Mouse (Mus musculus) heart, embryonic 14.5 days (tissue): ENCODE data around the gene Atp6v0a1. TPM values are rescaled to one million over a fixed set of nuclear protein-coding genes. Genes with fewer than 3 reads are reported as not detected.

Experiments used
- ATAC-seq: fragments of 200-750 bp; cut with Nextera tagmentation; 2 replicates; pipeline ENCODE4 v1.8.0; 2017; ENCODE audit warnings: low read depth, moderate TSS enrichment; ENCODE audit not compliant: insufficient number of reproducible peaks, insufficient read depth, low FRiP score
- H3K27ac ChIP-seq, 2 experiments: fragments of 200-500 bp in 1 of 2; fragments of 300-500 bp in 1 of 2; sonication (generic) in 1 of 2; replicated peaks in 1 of 2; 2 replicates each; pipeline ENCODE4 v1.5.1; 2012 to 2014; ENCODE audit warnings: low read depth in 2 of 2, low read length in 2 of 2, control low read depth in 1 of 2, mild to moderate bottlenecking in 1 of 2, mixed read lengths in 1 of 2; ENCODE audit not compliant: control insufficient read depth in 1 of 2, insufficient read depth in 1 of 2
- H3K27me3 ChIP-seq: fragments of 300-500 bp; sonication (generic); 2 replicates; pipeline ENCODE4 v1.6.1; 2014; ENCODE audit warnings: mild to moderate bottlenecking, low read length, control low read depth; ENCODE audit not compliant: control insufficient read depth, insufficient read depth
- H3K36me3 ChIP-seq: fragments of 300-500 bp; sonication (generic); 2 replicates; pipeline ENCODE4 v1.6.1; 2014; ENCODE audit warnings: mild to moderate bottlenecking, control low read depth, low read length, mixed read lengths; ENCODE audit not compliant: control insufficient read depth, insufficient read depth
- H3K4me1 ChIP-seq, 2 experiments: fragments of 200-500 bp in 1 of 2; fragments of 300-500 bp in 1 of 2; sonication (generic) in 1 of 2; 2 replicates each; pipeline ENCODE4 v1.6.1; 2012 to 2014; ENCODE audit warnings: low read length in 2 of 2, control low read depth in 1 of 2, mixed read lengths in 1 of 2; ENCODE audit not compliant: control insufficient read depth in 2 of 2, insufficient read depth in 2 of 2
- H3K4me2 ChIP-seq: fragments of 300-500 bp; sonication (generic); 2 replicates; pipeline ENCODE4 v1.6.1; 2014; ENCODE audit warnings: mild to moderate bottlenecking, low read length
- H3K4me3 ChIP-seq, 2 experiments: fragments of 200-500 bp in 1 of 2; fragments of 300-500 bp in 1 of 2; sonication (generic) in 1 of 2; 2 replicates each; pipeline ENCODE4 v1.5.1; 2012 to 2014; ENCODE audit warnings: low read length in 2 of 2, mild to moderate bottlenecking in 2 of 2, control low read depth in 1 of 2, low read depth in 1 of 2, moderate library complexity in 1 of 2; ENCODE audit not compliant: control insufficient read depth in 1 of 2, insufficient read depth in 1 of 2
- H3K9ac ChIP-seq: fragments of 300-500 bp; sonication (generic); 2 replicates; pipeline ENCODE4 v1.6.1; 2014; ENCODE audit warnings: mild to moderate bottlenecking, low read length
- H3K9me3 ChIP-seq: fragments of 300-500 bp; sonication (generic); 2 replicates; pipeline ENCODE4 v1.6.1; 2016; ENCODE audit warnings: low read length, control low read depth; ENCODE audit not compliant: control insufficient read depth
- WGBS: fragments of 180-500 bp; shearing (Covaris S2); extraction: QIAGEN DNeasy Blood & Tissue Kit; methylation state at CpG from one replicate; pipeline ENCODE4 v1.1.7; 2014; 5-methylcytosine and 5-hydroxymethylcytosine counted together
- polyA plus RNA-seq: library from polyadenylated mRNA; unstranded; fragments of >200 nt; fragmentation: Nextera tagmentation; extraction: Ambion mirVana; gene quantifications from 2 replicates; pipeline ENCODE4 v1.2.1, GENCODE M21; 2014

Atp6v0a1 gene
- polyA plus RNA-seq, 1 experiment from 2014 or later = 57.2 TPM

- Histone ChIP-seq H3K27me3 (no peaks in the 10 kb centered on the region), H3K9me3 (no peaks in the 10 kb centered on the region), H3K4me2 (peak within 1 kb of the TSS; percentile 71), H3K9ac (peak within 1 kb of the TSS; percentile 98), H3K36me3 (peaks cover 13% of the 10 kb centered on the region), H3K4me1 (peaks cover 33 to 45% of the 10 kb centered on the region in 2 experiments), H3K4me3 (peak within 1 kb of the TSS; percentile 77 to 93), H3K27ac (peak within 1 kb of the TSS; percentile 98)
- peak; percentile 91 for ATAC-seq
- under 1% methylated on average over 20 of the region's 20 CpGs for WGBS
These were observed 38.7 kb upstream of the Atp6v0a1 start, which contains the start of gene Cavin1 for GRCm38 (mm10) chr11:100970557-100970937. TSS of gene Cavin1 (minus strand) at chr11:100970887.

DNA sequence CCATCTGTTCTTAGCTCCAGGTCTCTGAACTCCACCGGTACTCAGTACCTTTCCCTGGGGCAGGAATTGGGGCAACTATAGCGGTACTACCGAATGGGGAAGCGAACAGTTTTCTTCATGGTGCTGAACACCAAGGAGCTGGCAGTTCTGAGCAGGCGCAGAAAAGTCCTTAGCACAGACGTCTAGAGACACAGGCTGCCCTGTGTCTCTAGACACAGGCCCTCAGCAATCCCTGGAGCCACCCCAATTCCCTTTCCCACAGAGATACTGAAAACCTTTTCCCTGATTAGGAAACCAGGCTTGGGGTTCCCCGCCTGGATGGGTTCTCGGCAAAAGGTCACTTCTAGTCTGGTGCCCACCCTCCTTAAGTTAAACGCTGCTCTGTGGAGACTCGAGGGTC lies 37.8 kb upstream of the Atp6v0a1 start:
- Histone ChIP-seq H3K4me1 (peaks cover 24 to 36% of the 10 kb centered on the region in 2 experiments), H3K4me2 (peak overlapping the region; percentile 71), H3K4me3 (peak overlapping the region in 1 of 2 experiments; percentile 93; a peak in 2 of 4 replicates), H3K9ac (peak overlapping the region; percentile 98), H3K27me3 (no peaks in the 10 kb centered on the region), H3K9me3 (no peaks in the 10 kb centered on the region), H3K27ac (peak overlapping the region; percentile 98; a peak in 3 of 4 replicates), H3K36me3 (peaks cover 4% of the 10 kb centered on the region)
- ATAC-seq = no peak
- WGBS = 71% methylated on average over 10 of the region's 10 CpGs

- Histone ChIP-seq H3K4me3 (no peak overlapping the region), H3K9me3 (no peaks in the 10 kb centered on the region), H3K4me2 (no peak overlapping the region), H3K27ac (no peak overlapping the region), H3K36me3 (no peaks in the 10 kb centered on the region), H3K9ac (no peak overlapping the region), H3K27me3 (no peaks in the 10 kb centered on the region), H3K4me1 (peaks cover 9 to 18% of the 10 kb centered on the region in 2 experiments)
- 82% methylated on average over 7 of the region's 7 CpGs for WGBS
- no peak for ATAC-seq
These were observed 36.0 kb upstream of the Atp6v0a1 start for GRCm38 (mm10) chr11:100973245-100973644.

GRCm38 (mm10) chr11:100974381-100974970 lies 34.8 kb upstream of the Atp6v0a1 start:
- Histone ChIP-seq H3K4me3 (no peak overlapping the region), H3K27me3 (no peaks in the 10 kb centered on the region), H3K27ac (no peak overlapping the region), H3K4me1 (peaks cover 11 to 20% of the 10 kb centered on the region in 2 experiments), H3K4me2 (no peak overlapping the region), H3K36me3 (no peaks in the 10 kb centered on the region), H3K9me3 (no peaks in the 10 kb centered on the region), H3K9ac (no peak overlapping the region)
- 66% methylated on average over 14 of the region's 14 CpGs for WGBS
- no peak for ATAC-seq

DNA sequence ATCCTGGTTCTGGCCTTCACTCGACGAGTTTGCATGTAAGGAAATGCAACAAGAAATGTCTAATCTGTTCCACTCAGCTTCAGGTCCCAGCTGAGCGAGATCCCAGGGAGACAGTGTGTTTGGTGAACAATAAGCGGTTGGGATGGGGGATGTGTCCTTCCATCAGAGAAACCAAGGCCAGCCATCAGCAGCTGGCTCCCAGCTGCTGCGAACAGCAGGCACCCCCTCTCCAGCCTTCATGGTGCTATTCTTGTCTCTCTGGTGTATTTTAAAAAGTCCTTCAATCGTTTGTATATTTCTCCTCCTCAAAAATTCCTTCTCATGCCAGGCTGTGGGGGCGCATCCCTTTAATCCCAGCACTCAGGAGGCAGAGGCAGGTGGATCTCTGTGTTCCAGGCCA lies 34.0 kb upstream of the Atp6v0a1 start:
- Histone ChIP-seq H3K27me3 (no peaks in the 10 kb centered on the region), H3K36me3 (no peaks in the 10 kb centered on the region), H3K4me3 (no peak overlapping the region), H3K27ac (peak overlapping the region in 1 of 2 experiments; percentile 10; a peak in 1 of 4 replicates), H3K9me3 (no peaks in the 10 kb centered on the region), H3K9ac (no peak overlapping the region), H3K4me2 (no peak overlapping the region), H3K4me1 (peaks cover 15 to 25% of the 10 kb centered on the region in 2 experiments)
- no peak for ATAC-seq
- 48% methylated on average over 7 of the region's 7 CpGs for WGBS

- H3K4me2 ChIP-seq = peak overlapping the region; percentile 37
- peak overlapping the region; percentile 80 to 88 for H3K27ac ChIP-seq
- no peaks in the 10 kb centered on the region for H3K36me3 ChIP-seq
- H3K9me3 ChIP-seq = no peaks in the 10 kb centered on the region
- 40% methylated on average over 8 of the region's 8 CpGs for WGBS
- H3K4me3 ChIP-seq = no peak overlapping the region
- peaks cover 13 to 22% of the 10 kb centered on the region in 2 experiments for H3K4me1 ChIP-seq
- no peaks in the 10 kb centered on the region for H3K27me3 ChIP-seq
- ATAC-seq = peak; percentile 74; the same call in 1 of the 2 replicates
- peak overlapping the region; percentile 46 for H3K9ac ChIP-seq
These were observed 29.4 kb upstream of the Atp6v0a1 start for GRCm38 (mm10) chr11:100979887-100980286.

- no peak overlapping the region for H3K4me3 ChIP-seq
- ATAC-seq = no peak
- H3K27ac ChIP-seq = peak overlapping the region; percentile 80 to 88
- no peaks in the 10 kb centered on the region for H3K9me3 ChIP-seq
- no peak overlapping the region for H3K9ac ChIP-seq
- WGBS = 69% methylated on average over 1 of the region's 1 CpGs
- H3K4me1 ChIP-seq = peaks cover 13 to 22% of the 10 kb centered on the region in 2 experiments
- H3K27me3 ChIP-seq = no peaks in the 10 kb centered on the region
- no peaks in the 10 kb centered on the region for H3K36me3 ChIP-seq
- H3K4me2 ChIP-seq = no peak overlapping the region
These were observed 28.8 kb upstream of the Atp6v0a1 start for GRCm38 (mm10) chr11:100980438-100980837.

DNA sequence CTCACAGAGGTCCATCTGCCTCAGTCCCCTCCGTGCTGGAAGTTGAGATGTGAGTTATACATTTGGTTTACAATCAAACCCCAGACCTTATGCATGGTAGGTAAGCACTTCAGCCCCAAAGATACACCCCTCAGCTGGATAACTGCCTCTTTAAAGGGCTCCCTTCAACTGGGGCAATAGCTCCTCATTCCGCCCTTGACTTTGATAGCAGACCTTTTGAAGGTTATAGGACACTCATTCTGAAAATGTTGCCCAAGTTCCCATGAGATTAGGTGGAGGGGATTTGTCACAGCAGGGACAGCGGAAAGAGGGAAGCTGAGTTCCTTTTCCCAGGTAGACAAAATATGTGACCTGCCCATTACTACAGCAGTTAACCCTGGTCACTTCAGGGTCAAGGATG lies 28.0 kb upstream of the Atp6v0a1 start:
- H3K4me1 ChIP-seq = peaks cover 13 to 22% of the 10 kb centered on the region in 2 experiments
- WGBS = 65% methylated on average over 3 of the region's 3 CpGs
- H3K27me3 ChIP-seq = no peaks in the 10 kb centered on the region
- H3K4me2 ChIP-seq = no peak overlapping the region
- H3K9me3 ChIP-seq = no peaks in the 10 kb centered on the region
- no peak overlapping the region for H3K27ac ChIP-seq
- no peaks in the 10 kb centered on the region for H3K36me3 ChIP-seq
- peak overlapping the region; percentile 4; the same call in 1 of the 2 replicates for H3K9ac ChIP-seq
- no peak overlapping the region for H3K4me3 ChIP-seq
- ATAC-seq = no peak
